Mouse (Mus musculus) liver, postnatal 0 days (tissue): ENCODE data around the gene Pde11a. TPM values are rescaled to one million over a fixed set of nuclear protein-coding genes. Genes with fewer than 3 reads are reported as not detected.
A peak's percentile ranks its signal among the peaks of the same experiment; 100 is the strongest.

ENCODE experiments used
- ATAC-seq: fragments of 200-750 bp; cut with Nextera tagmentation; 2 replicates; pipeline ENCODE4 v1.8.0; 2017; ENCODE audit warnings: mild to moderate bottlenecking, moderate library complexity
- DNase-seq: peaks from one replicate; pipeline ENCODE4 v3.0.0-alpha.2; 2016
- H3K27ac ChIP-seq: fragments of 300-500 bp; sonication (generic); 2 replicates; pipeline ENCODE4 v1.5.1; 2014; ENCODE audit warnings: antibody characterized with exemption, moderate library complexity, mild to moderate bottlenecking, low read depth
- H3K27me3 ChIP-seq: fragments of 300-500 bp; sonication (generic); 2 replicates; pipeline ENCODE4 v1.6.1; 2014; ENCODE audit warnings: low read length, control low read depth, mixed read lengths; ENCODE audit not compliant: insufficient read depth
- H3K36me3 ChIP-seq: fragments of 300-500 bp; sonication (generic); replicated peaks from 2 replicates; pipeline ENCODE4 v1.6.1; 2014; ENCODE audit warnings: mild to moderate bottlenecking, control low read depth, low read length, moderate library complexity, mixed read lengths; ENCODE audit not compliant: insufficient read depth
- H3K4me1 ChIP-seq: fragments of 300-500 bp; sonication (generic); 2 replicates; pipeline ENCODE4 v1.6.1; 2014; ENCODE audit warnings: antibody characterized with exemption, mild to moderate bottlenecking, control low read depth; ENCODE audit not compliant: insufficient read depth
- H3K4me2 ChIP-seq: fragments of 300-500 bp; sonication (generic); 2 replicates; pipeline ENCODE4 v1.6.1; 2014; ENCODE audit warnings: low read depth, mild to moderate bottlenecking, low read length, moderate library complexity, mixed read lengths
- H3K4me3 ChIP-seq: fragments of 300-500 bp; sonication (generic); 2 replicates; pipeline ENCODE4 v1.5.1; 2014; ENCODE audit warnings: low read depth, low read length
- H3K9ac ChIP-seq: fragments of 300-500 bp; sonication (generic); replicated peaks from 2 replicates; pipeline ENCODE4 v1.6.1; 2014; ENCODE audit warnings: mild to moderate bottlenecking, moderate library complexity
- H3K9me3 ChIP-seq: fragments of 300-500 bp; sonication (generic); 2 replicates; pipeline ENCODE4 v1.6.1; 2016; ENCODE audit warnings: mild to moderate bottlenecking, control low read depth, low read length, mixed read lengths
- CTCF ChIP-seq: sonication (generic); IDR thresholded peaks from 2 replicates; pipeline ENCODE4 v1.5.1; 2016; ENCODE audit warnings: antibody characterized with exemption, low read depth
- EP300 ChIP-seq: IDR thresholded peaks from 2 replicates; pipeline ENCODE4 v1.6.1; 2016; ENCODE audit warnings: antibody characterized with exemption, low read depth, mild to moderate bottlenecking
- WGBS: fragments of 180-500 bp; shearing (Covaris S2); extraction: QIAGEN DNeasy Blood & Tissue Kit; methylation state at CpG from one replicate; pipeline ENCODE4 v1.1.7; 2014; ENCODE audit not compliant: insufficient replicate concordance; 5-methylcytosine and 5-hydroxymethylcytosine counted together
- polyA plus RNA-seq: library from polyadenylated mRNA; unstranded; fragments of >200 nt; fragmentation: Nextera tagmentation; extraction: Ambion mirVana; gene quantifications from 2 replicates; pipeline ENCODE4 v1.2.1, GENCODE M21; 2015

Gene Pde11a
- polyA plus RNA-seq, 1 experiment from 2014 or later: 0.06 TPM

DNA sequence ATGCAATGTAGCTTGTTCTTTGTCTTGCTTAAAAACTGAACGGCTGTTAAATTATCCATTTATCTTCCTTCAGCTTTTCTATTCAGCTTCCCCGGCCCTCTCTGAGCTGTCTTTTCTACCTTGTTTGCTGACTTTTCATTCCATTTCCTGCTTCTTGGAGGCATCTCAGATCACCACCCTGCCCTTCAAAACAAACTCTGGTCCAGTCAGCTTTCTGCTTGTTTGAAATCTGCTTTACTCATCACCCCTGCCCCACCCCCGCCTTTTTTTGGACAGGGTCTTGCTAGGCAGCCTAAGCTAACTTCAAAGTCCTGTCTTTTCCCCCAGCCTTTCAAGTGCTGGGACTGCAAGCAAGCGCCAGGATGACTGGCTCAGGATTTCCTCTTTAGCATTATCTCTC, 332.4 kb downstream of the Pde11a start:
- Histone ChIP-seq H3K27ac (no peak overlapping the region), H3K27me3 (no peaks in the 10 kb centered on the region), H3K4me3 (no peak overlapping the region), H3K36me3 (no peaks in the 10 kb centered on the region), H3K4me1 (no peaks in the 10 kb centered on the region), H3K9ac (no peak overlapping the region), H3K4me2 (no peak overlapping the region), H3K9me3 (no peaks in the 10 kb centered on the region)
- ATAC-seq: no peak
- DNase-seq: no peak
- TF ChIP-seq CTCF (no peak), EP300 (no peak)
- 29% methylated on average over 4 of the region's 4 CpGs for WGBS

- DNase-seq (no peak), ATAC-seq (no peak)
- H3K4me2 ChIP-seq: no peak overlapping the region
- TF ChIP-seq EP300 (no peak), CTCF (no peak)
- no peak overlapping the region for H3K4me3 ChIP-seq
- no peak overlapping the region for H3K27ac ChIP-seq
- H3K27me3 ChIP-seq: no peaks in the 10 kb centered on the region
- no peaks in the 10 kb centered on the region for H3K36me3 ChIP-seq
- no peak overlapping the region for H3K9ac ChIP-seq
- H3K4me1 ChIP-seq: peaks cover 7% of the 10 kb centered on the region; the same call in 1 of the 2 replicates
- H3K9me3 ChIP-seq: no peaks in the 10 kb centered on the region
- WGBS: 66% methylated on average over 9 of the region's 9 CpGs
Observed at GRCm38 (mm10) chr2:76002899-76003298, 335.7 kb downstream of the Pde11a start.

DNA sequence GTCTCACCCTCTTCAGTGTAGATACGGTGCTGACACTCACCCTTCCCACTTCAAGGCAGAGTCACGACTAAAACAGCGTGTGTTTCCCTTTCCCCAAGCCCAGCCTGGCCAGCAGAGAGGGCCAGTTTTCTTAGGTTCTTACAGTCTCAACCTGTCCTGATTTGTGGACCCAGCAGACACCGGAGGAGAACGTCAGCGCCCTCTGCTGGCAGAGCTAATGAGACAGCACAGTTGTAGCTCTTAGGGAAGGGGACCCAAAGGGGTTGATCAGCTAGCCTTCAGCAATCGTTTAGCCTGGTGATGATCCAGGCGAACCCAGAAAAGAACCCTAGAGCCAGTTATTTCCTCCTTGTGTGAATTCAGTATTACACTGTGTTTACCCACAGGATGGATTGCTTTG, 337.2 kb downstream of the Pde11a start:
- no peaks in the 10 kb centered on the region for H3K27me3 ChIP-seq
- H3K4me2 ChIP-seq: no peak overlapping the region
- DNase-seq: peak; percentile 83
- H3K4me1 ChIP-seq: peaks cover 7% of the 10 kb centered on the region; the same call in 1 of the 2 replicates
- no peak overlapping the region for H3K27ac ChIP-seq
- H3K4me3 ChIP-seq: no peak overlapping the region
- 26% methylated on average over 8 of the region's 8 CpGs for WGBS
- peak; percentile 88 for TF ChIP-seq CTCF
- TF ChIP-seq EP300: no peak
- no peaks in the 10 kb centered on the region for H3K36me3 ChIP-seq
- ATAC-seq: no peak
- no peak overlapping the region for H3K9ac ChIP-seq
- no peaks in the 10 kb centered on the region for H3K9me3 ChIP-seq

DNA sequence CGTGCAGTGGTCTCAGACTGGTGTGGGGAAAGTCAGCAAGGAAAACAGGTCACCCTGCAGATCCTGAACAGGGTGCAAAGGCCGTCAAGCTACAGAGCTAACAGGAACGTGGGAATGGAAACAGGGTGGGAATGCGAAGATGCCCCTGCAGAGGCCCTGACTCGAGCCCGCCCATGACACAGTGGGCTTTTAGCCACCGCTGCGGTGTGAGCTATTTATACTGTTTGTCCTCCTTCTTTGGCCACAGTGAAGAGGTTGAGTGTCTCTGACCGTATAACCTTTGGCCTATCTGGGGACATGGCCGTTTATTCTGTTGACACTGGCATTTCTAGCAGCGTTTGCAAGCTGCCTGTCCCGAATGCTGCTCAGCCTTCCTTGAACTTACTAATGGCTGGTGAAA, 338.9 kb downstream of the Pde11a start:
- no peak overlapping the region for H3K9ac ChIP-seq
- peak overlapping the region; percentile 18; the same call in 1 of the 2 replicates for H3K4me2 ChIP-seq
- H3K4me1 ChIP-seq: peaks cover 7% of the 10 kb centered on the region; the same call in 1 of the 2 replicates
- H3K36me3 ChIP-seq: no peaks in the 10 kb centered on the region
- ATAC-seq (peak; percentile 80), DNase-seq (peak; percentile 40)
- TF ChIP-seq EP300 (no peak), CTCF (no peak)
- H3K9me3 ChIP-seq: no peaks in the 10 kb centered on the region
- H3K27me3 ChIP-seq: no peaks in the 10 kb centered on the region
- WGBS: 50% methylated on average over 12 of the region's 12 CpGs
- no peak overlapping the region for H3K4me3 ChIP-seq
- H3K27ac ChIP-seq: no peak overlapping the region

DNA sequence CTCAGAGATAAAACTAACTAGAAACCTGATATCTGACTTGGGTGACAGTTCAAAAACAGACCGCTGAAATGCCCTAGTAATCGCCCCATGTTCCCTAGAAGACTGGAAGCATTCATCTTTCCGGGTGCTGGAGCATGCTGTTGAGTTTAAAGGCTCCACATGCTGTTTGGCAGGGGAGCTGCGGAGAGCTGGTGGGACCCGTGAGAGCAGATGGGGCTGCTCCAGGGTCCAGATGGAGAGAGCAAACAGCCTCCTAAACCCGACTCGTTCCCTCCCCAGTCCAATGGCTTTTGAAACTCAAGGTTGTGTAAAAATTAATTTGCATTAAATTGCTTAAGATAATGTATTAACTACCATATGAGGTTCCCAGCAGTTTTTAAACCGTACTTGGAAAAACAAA, 339.9 kb downstream of the Pde11a start:
- Histone ChIP-seq H3K27ac (no peak overlapping the region), H3K27me3 (no peaks in the 10 kb centered on the region), H3K36me3 (no peaks in the 10 kb centered on the region), H3K4me3 (no peak overlapping the region), H3K9me3 (no peaks in the 10 kb centered on the region), H3K4me1 (peaks cover 7% of the 10 kb centered on the region; the same call in 1 of the 2 replicates), H3K4me2 (no peak overlapping the region), H3K9ac (no peak overlapping the region)
- TF ChIP-seq CTCF (no peak), EP300 (no peak)
- DNase-seq (no peak), ATAC-seq (no peak)
- 60% methylated on average over 8 of the region's 8 CpGs for WGBS

GRCm38 (mm10) chr2:75997726-75998125, 340.8 kb downstream of the Pde11a start:
- TF ChIP-seq CTCF (no peak), EP300 (no peak)
- Histone ChIP-seq H3K36me3 (no peaks in the 10 kb centered on the region), H3K27ac (no peak overlapping the region), H3K4me2 (no peak overlapping the region), H3K9me3 (no peaks in the 10 kb centered on the region), H3K9ac (no peak overlapping the region), H3K4me3 (no peak overlapping the region), H3K27me3 (no peaks in the 10 kb centered on the region), H3K4me1 (peaks cover 7% of the 10 kb centered on the region; the same call in 1 of the 2 replicates)
- no peak for DNase-seq
- ATAC-seq: 0 out of 2 replicates have a peak, but pooled peaks have one; percentile 17
- WGBS: 46% methylated on average over 12 of the region's 12 CpGs

DNA sequence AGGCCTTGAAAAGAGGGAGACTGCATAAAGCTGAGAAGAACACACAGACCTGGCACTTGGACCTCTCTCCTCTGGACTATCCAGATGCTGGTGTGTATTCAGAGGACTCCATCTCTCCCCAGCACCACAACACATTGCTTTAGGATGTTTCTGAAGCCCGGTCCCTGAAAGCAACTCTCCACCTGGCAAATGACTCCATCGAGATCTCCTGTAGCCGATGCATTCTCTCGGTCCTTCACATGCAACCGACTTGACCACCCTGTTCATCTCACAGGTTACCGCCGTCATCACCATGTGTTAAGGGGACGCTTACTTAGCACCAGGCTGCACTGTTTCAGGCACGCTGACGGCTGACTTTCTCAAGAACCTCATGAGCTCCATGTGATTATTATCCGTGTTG, 343.7 kb downstream of the Pde11a start:
- no peak overlapping the region for H3K4me2 ChIP-seq
- no peak for ATAC-seq
- 0 out of 2 replicates have a peak, but pooled peaks cover 3% of the 10 kb centered on the region for H3K4me1 ChIP-seq
- no peak for DNase-seq
- no peaks in the 10 kb centered on the region for H3K36me3 ChIP-seq
- 78% methylated on average over 11 of the region's 11 CpGs for WGBS
- no peak overlapping the region for H3K27ac ChIP-seq
- no peak overlapping the region for H3K4me3 ChIP-seq
- no peak overlapping the region for H3K9ac ChIP-seq
- H3K27me3 ChIP-seq: no peaks in the 10 kb centered on the region
- TF ChIP-seq CTCF (no peak), EP300 (no peak)
- no peaks in the 10 kb centered on the region for H3K9me3 ChIP-seq
